19 mouse cellular contexts compared by ENCODE assay signal in genomic region chr14:19765539-19766379, GRCm38 (mm10). TPM values are rescaled to one million over a fixed set of nuclear protein-coding genes. Genes with fewer than 3 reads are reported as not detected.
DNase-seq lines count a peak whose midpoint lies in the region; ATAC-seq and TF ChIP-seq lines count a peak whose summit lies in the region.
"Had no signal": no experiment of that assay in that cellular context is flagged by ENCODE, and none has a peak within 500 bp of the region (broad histone marks: within the 10 kb centered on the region; RNA-seq: fewer than 3 reads in every experiment).

No protein-coding gene starts in this region.

- peaks cover 78% of the 10 kb centered on the region for H3K4me1 ChIP-seq in heart, embryonic 10.5 days
- peaks cover 55% of the 10 kb centered on the region for H3K4me1 ChIP-seq in heart, embryonic 12.5 days (replicated peaks)
- peaks cover 73% of the 10 kb centered on the region for H3K4me1 ChIP-seq in kidney, embryonic 16.5 days (ENCODE audit: insufficient read depth, low read length)
- peaks cover 28% of the 10 kb centered on the region; the same call in 1 of the 2 replicates for H3K4me1 ChIP-seq in stomach, embryonic 14.5 days (ENCODE audit: control insufficient read depth, insufficient read depth, low read length)
- H3K4me1 ChIP-seq in stomach, postnatal 0 days (replicated peaks; ENCODE audit: control insufficient read depth, insufficient read depth), result no peaks in the 10 kb centered on the region

- TF ChIP-seq CTCF in stomach, postnatal 0 days (IDR thresholded peaks at IDR 0.05; ENCODE audit: low read depth), result no peak

- H3K27ac ChIP-seq in heart, embryonic 10.5 days, result peak overlapping the region; percentile 56
- no peak overlapping the region for H3K27ac ChIP-seq in heart, embryonic 12.5 days (ENCODE audit: poor library complexity, severe bottlenecking)
- H3K27ac ChIP-seq in kidney, embryonic 16.5 days (ENCODE audit: low read length), result peak overlapping the region; percentile 78
- no peak overlapping the region; the same call in 1 of the 2 replicates for H3K27ac ChIP-seq in stomach, embryonic 14.5 days (ENCODE audit: low read length)
- no peak overlapping the region for H3K27ac ChIP-seq in stomach, postnatal 0 days (replicated peaks)
- H3K27ac ChIP-seq: limb, embryonic 15.5 days had no signal

- H3K27me3 ChIP-seq in heart, embryonic 10.5 days (ENCODE audit: insufficient read depth, poor library complexity, severe bottlenecking), result no peaks in the 10 kb centered on the region
- H3K27me3 ChIP-seq in heart, embryonic 12.5 days (replicated peaks), result no peaks in the 10 kb centered on the region
- no peaks in the 10 kb centered on the region for H3K27me3 ChIP-seq in kidney, embryonic 16.5 days (ENCODE audit: insufficient read depth, low read length)
- H3K27me3 ChIP-seq in stomach, embryonic 14.5 days (ENCODE audit: control insufficient read depth, insufficient read depth, low read length), result no peaks in the 10 kb centered on the region
- no peaks in the 10 kb centered on the region for H3K27me3 ChIP-seq in stomach, postnatal 0 days (ENCODE audit: control insufficient read depth, insufficient read depth, low read length)
- H3K27me3 ChIP-seq: CH12.LX; limb, embryonic 15.5 days had no signal

- H3K9ac ChIP-seq in heart, embryonic 12.5 days, result no peak overlapping the region
- H3K9ac ChIP-seq in kidney, embryonic 16.5 days (replicated peaks; ENCODE audit: low read length), result no peak overlapping the region
- H3K9ac ChIP-seq in stomach, embryonic 14.5 days (replicated peaks; ENCODE audit: low read depth, low read length), result no peak overlapping the region
- no peak overlapping the region for H3K9ac ChIP-seq in stomach, postnatal 0 days (ENCODE audit: low read length)
- H3K9ac ChIP-seq: limb, embryonic 15.5 days had no signal

- ATAC-seq in heart, embryonic 12.5 days (ENCODE audit: insufficient number of reproducible peaks, low FRiP score), result no peak
- 0 out of 2 replicates have a peak, but pooled peaks have one; percentile 18 for ATAC-seq in kidney, embryonic 16.5 days (ENCODE audit: low FRiP score, low TSS enrichment)
- ATAC-seq in stomach, embryonic 14.5 days (ENCODE audit: insufficient number of reproducible peaks, insufficient read depth, low FRiP score, low read depth), result 0 out of 2 replicates have a peak, but pooled peaks have one; percentile 35
- no peak; the same call in 1 of the 2 replicates for ATAC-seq in stomach, postnatal 0 days (ENCODE audit: low FRiP score, low TSS enrichment)

- no peaks in the 10 kb centered on the region for H3K9me3 ChIP-seq in heart, embryonic 10.5 days
- no peaks in the 10 kb centered on the region for H3K9me3 ChIP-seq in heart, embryonic 12.5 days (replicated peaks)
- no peaks in the 10 kb centered on the region for H3K9me3 ChIP-seq in kidney, embryonic 16.5 days (ENCODE audit: low read length)
- no peaks in the 10 kb centered on the region for H3K9me3 ChIP-seq in stomach, embryonic 14.5 days (ENCODE audit: control insufficient read depth, low read depth, low read length)
- H3K9me3 ChIP-seq in stomach, postnatal 0 days (ENCODE audit: control insufficient read depth, low read length), result no peaks in the 10 kb centered on the region
- H3K9me3 ChIP-seq: limb, embryonic 15.5 days had no signal

- no peak for TF ChIP-seq EP300 in stomach, postnatal 0 days (optimal IDR thresholded peaks at IDR 0.05)

- no peak for DNase-seq in heart, embryonic 10.5 days (ENCODE audit: low spot score)
- no peak for DNase-seq in kidney, postnatal 25 days
- no peak for DNase-seq in stomach, postnatal 0 days (ENCODE audit: low spot score)
- DNase-seq in left cerebral cortex, adult 9 months (ENCODE audit: low spot score in 2 of 2), result no peak
- DNase-seq in cerebellum, postnatal 10 days, result no peak
- DNase-seq: adrenal gland, postnatal 14 days; cerebellum, postnatal 14 days; embryo, embryonic 11 days; gastrocnemius, postnatal 10 days; heart, adult 11 months; heart, postnatal 36 days; lung, adult 2 months; lung, postnatal 36 days; thymus, postnatal 14 days had no signal

- H3K4me3 ChIP-seq in heart, embryonic 10.5 days, result no peak overlapping the region
- H3K4me3 ChIP-seq in heart, embryonic 12.5 days, result no peak overlapping the region
- no peak overlapping the region for H3K4me3 ChIP-seq in kidney, embryonic 16.5 days (ENCODE audit: low read length)
- H3K4me3 ChIP-seq in stomach, embryonic 14.5 days (ENCODE audit: low read depth, low read length), result no peak overlapping the region
- H3K4me3 ChIP-seq in stomach, postnatal 0 days (ENCODE audit: low read depth, low read length), result no peak overlapping the region
- H3K4me3 ChIP-seq: limb, embryonic 15.5 days had no signal

- 72% methylated on average over 9 of the region's 9 CpGs for WGBS in heart, embryonic 10.5 days
- 68% methylated on average over 9 of the region's 9 CpGs for WGBS in heart, embryonic 12.5 days
- WGBS in kidney, embryonic 16.5 days, result 64% methylated on average over 9 of the region's 9 CpGs
- 51% methylated on average over 9 of the region's 9 CpGs for WGBS in stomach, embryonic 14.5 days
- 59% methylated on average over 9 of the region's 9 CpGs for WGBS in stomach, postnatal 0 days

- no peak overlapping the region for H3K4me2 ChIP-seq in heart, embryonic 12.5 days
- no peak overlapping the region for H3K4me2 ChIP-seq in kidney, embryonic 16.5 days (replicated peaks; ENCODE audit: low read depth, low read length)
- H3K4me2 ChIP-seq in stomach, embryonic 14.5 days (replicated peaks; ENCODE audit: low read depth, low read length), result no peak overlapping the region
- H3K4me2 ChIP-seq in stomach, postnatal 0 days (replicated peaks; ENCODE audit: low read depth), result no peak overlapping the region
- H3K4me2 ChIP-seq: limb, embryonic 15.5 days had no signal

- H3K36me3 ChIP-seq in heart, embryonic 10.5 days, result peaks cover 45% of the 10 kb centered on the region
- peaks cover 28% of the 10 kb centered on the region for H3K36me3 ChIP-seq in heart, embryonic 12.5 days
- peaks cover 16% of the 10 kb centered on the region; the same call in 1 of the 2 replicates for H3K36me3 ChIP-seq in kidney, embryonic 16.5 days (ENCODE audit: insufficient read depth, low read length)
- peaks cover 7% of the 10 kb centered on the region; the same call in 1 of the 2 replicates for H3K36me3 ChIP-seq in stomach, embryonic 14.5 days (ENCODE audit: control insufficient read depth, insufficient read depth, low read length)
- H3K36me3 ChIP-seq in stomach, postnatal 0 days (ENCODE audit: control insufficient read depth, insufficient read depth, low read length), result no peaks in the 10 kb centered on the region

RNA-seq across cellular contexts. Expression of gene Nid2, which starts 14.7 kb away (rescaled TPM):
- polyA plus RNA-seq in heart, embryonic 10.5 days (2016; fragmentation: Nextera tagmentation; extraction: Ambion mirVana), result 169 and 250 TPM in 2 replicates
- polyA plus RNA-seq in heart, embryonic 12.5 days (2016; fragmentation: Nextera tagmentation; extraction: Ambion mirVana), result 204 and 208 TPM in 2 replicates
- polyA plus RNA-seq in kidney, embryonic 16.5 days (2015; fragmentation: Nextera tagmentation; extraction: Ambion mirVana), result 147 and 148 TPM in 2 replicates
- polyA plus RNA-seq in stomach, embryonic 14.5 days (2014; fragmentation: Nextera tagmentation; extraction: Ambion mirVana), result 81.2 and 90.5 TPM in 2 replicates
- 13.5 and 16.4 TPM in 2 replicates for polyA plus RNA-seq in stomach, postnatal 0 days (2015; fragmentation: Nextera tagmentation; extraction: Ambion mirVana)

RNA-seq across cellular contexts. Expression of gene Rtraf, which starts 57.9 kb away (rescaled TPM):
- polyA plus RNA-seq in heart, embryonic 10.5 days (2016; fragmentation: Nextera tagmentation; extraction: Ambion mirVana), result 182 and 196 TPM in 2 replicates
- polyA plus RNA-seq in heart, embryonic 12.5 days (2016; fragmentation: Nextera tagmentation; extraction: Ambion mirVana), result 184 and 193 TPM in 2 replicates
- polyA plus RNA-seq in kidney, embryonic 16.5 days (2015; fragmentation: Nextera tagmentation; extraction: Ambion mirVana), result 193 and 195 TPM in 2 replicates
- polyA plus RNA-seq in stomach, embryonic 14.5 days (2014; fragmentation: Nextera tagmentation; extraction: Ambion mirVana), result 218 and 227 TPM in 2 replicates
- 157 TPM in 2 replicates for polyA plus RNA-seq in stomach, postnatal 0 days (2015; fragmentation: Nextera tagmentation; extraction: Ambion mirVana)

Comparison
In these comparisons a context has a peak if more than half of its experiments do, and no peak if none do; other contexts are left out.
1. H3K27ac ChIP-seq: peak in heart, embryonic 10.5 days (single experiment) and kidney, embryonic 16.5 days (single experiment); none in heart, embryonic 12.5 days (single experiment), stomach, embryonic 14.5 days (single experiment) and stomach, postnatal 0 days (single experiment).
2. ATAC-seq: peak in kidney, embryonic 16.5 days (single experiment) and stomach, embryonic 14.5 days (single experiment); none in heart, embryonic 12.5 days (single experiment) and stomach, postnatal 0 days (single experiment).